Mouse (Mus musculus) forebrain, embryonic 13.5 days (tissue): ENCODE measurements around the gene Gng13. TPM values are rescaled to one million over a fixed set of nuclear protein-coding genes. Genes with fewer than 3 reads are reported as not detected.
"Not testable (repeated sequence)": the region's sequence is repeated elsewhere in the genome, so short reads cannot be mapped to it uniquely, and the experiment has no call there.

ENCODE experiments used
- ATAC-seq: fragments of 200-750 bp; cut with Nextera tagmentation; 2 replicates; pipeline ENCODE4 v1.8.0; 2017
- H3K27ac ChIP-seq: fragments of 300-500 bp; sonication (generic); 2 replicates; pipeline ENCODE4 v1.5.1; 2015; ENCODE audit warnings: inconsistent platforms, mild to moderate bottlenecking, moderate library complexity
- H3K27me3 ChIP-seq: fragments of 300-500 bp; sonication (generic); 2 replicates; pipeline ENCODE4 v1.6.1; 2015; ENCODE audit warnings: mild to moderate bottlenecking, inconsistent platforms
- H3K36me3 ChIP-seq: fragments of 300-500 bp; sonication (generic); 2 replicates; pipeline ENCODE4 v1.6.1; 2015; ENCODE audit warnings: mild to moderate bottlenecking, inconsistent platforms; ENCODE audit not compliant: poor library complexity, severe bottlenecking
- H3K4me1 ChIP-seq: fragments of 300-500 bp; sonication (generic); 2 replicates; pipeline ENCODE4 v1.6.1; 2015; ENCODE audit warnings: inconsistent platforms
- H3K4me2 ChIP-seq: fragments of 300-500 bp; sonication (generic); 2 replicates; pipeline ENCODE4 v1.6.1; 2015; ENCODE audit warnings: inconsistent platforms, mild to moderate bottlenecking, moderate library complexity
- H3K4me3 ChIP-seq: fragments of 300-500 bp; sonication (generic); 2 replicates; pipeline ENCODE4 v1.5.1; 2015; ENCODE audit warnings: mild to moderate bottlenecking, inconsistent platforms
- H3K9ac ChIP-seq: fragments of 300-500 bp; sonication (generic); 2 replicates; pipeline ENCODE4 v1.6.1; 2015; ENCODE audit warnings: mild to moderate bottlenecking, inconsistent platforms
- H3K9me3 ChIP-seq: fragments of 300-500 bp; sonication (generic); replicated peaks from 2 replicates; pipeline ENCODE4 v1.6.1; 2016; ENCODE audit warnings: inconsistent platforms
- WGBS: fragments of 180-500 bp; shearing (Covaris S2); methylation state at CpG from one replicate; pipeline ENCODE4 v1.1.7; 2015; 5-methylcytosine and 5-hydroxymethylcytosine counted together
- polyA plus RNA-seq: library from polyadenylated mRNA; unstranded; fragments of >200 nt; fragmentation: Nextera tagmentation; extraction: Ambion mirVana; gene quantifications from 2 replicates; pipeline ENCODE4 v1.2.1, GENCODE M21; 2015

Gene Gng13
- polyA plus RNA-seq, 1 experiment from 2014 or later: 0.61 TPM

DNA sequence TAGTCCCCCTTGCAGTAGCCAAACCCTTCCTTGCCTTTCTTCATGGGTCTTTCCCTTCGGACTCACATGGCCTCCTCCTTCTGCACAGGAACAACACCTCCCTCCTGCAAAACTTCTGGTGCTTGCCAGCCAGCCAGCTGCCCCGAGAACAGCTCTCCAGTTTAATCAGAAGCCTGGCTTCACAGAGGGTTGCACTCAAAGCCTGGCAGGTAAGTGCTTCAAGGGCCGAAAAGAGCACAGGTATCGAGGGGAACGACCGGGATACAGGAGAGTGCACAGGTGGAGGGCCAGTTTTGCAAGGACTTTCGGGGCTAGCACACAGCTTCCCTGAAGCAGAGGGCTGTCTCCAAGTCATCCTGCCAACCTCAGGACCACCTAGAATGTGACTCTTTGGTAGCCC lies 21.9 kb downstream of the Gng13 start:
- Histone ChIP-seq H3K27me3 (no peaks in the 10 kb centered on the region), H3K4me2 (no peak overlapping the region), H3K4me3 (no peak overlapping the region), H3K9me3 (no peaks in the 10 kb centered on the region), H3K9ac (no peak overlapping the region), H3K4me1 (no peaks in the 10 kb centered on the region), H3K27ac (no peak overlapping the region), H3K36me3 (no peaks in the 10 kb centered on the region)
- no peak for ATAC-seq
- WGBS: 86% methylated on average over 7 of the region's 7 CpGs

DNA sequence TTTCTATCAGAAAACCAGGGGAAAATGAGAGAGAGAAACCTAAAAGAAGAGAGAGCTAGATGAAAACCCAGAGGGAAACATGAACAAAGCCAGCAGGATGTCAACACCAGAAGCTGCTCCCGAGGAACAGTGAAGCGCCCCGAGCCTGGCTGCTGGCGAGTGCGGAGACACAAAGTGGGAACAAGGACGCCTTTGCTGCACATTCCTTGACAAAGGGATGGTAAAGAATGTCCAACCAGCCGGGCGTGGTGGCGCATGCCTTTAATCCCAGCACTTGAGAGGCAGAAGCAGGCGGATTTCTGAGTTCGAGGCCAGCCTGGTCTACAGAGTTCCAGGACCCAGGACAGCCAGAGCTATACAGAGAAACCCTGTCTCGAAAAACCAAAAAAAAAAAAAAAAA lies 24.5 kb downstream of the Gng13 start:
- H3K9ac ChIP-seq, H3K27me3 ChIP-seq, H3K9me3 ChIP-seq, H3K4me3 ChIP-seq, H3K4me2 ChIP-seq, H3K36me3 ChIP-seq, H3K4me1 ChIP-seq, ATAC-seq, H3K27ac ChIP-seq: not testable (repeated sequence)
- WGBS: 70% methylated on average over 12 of the region's 12 CpGs

DNA sequence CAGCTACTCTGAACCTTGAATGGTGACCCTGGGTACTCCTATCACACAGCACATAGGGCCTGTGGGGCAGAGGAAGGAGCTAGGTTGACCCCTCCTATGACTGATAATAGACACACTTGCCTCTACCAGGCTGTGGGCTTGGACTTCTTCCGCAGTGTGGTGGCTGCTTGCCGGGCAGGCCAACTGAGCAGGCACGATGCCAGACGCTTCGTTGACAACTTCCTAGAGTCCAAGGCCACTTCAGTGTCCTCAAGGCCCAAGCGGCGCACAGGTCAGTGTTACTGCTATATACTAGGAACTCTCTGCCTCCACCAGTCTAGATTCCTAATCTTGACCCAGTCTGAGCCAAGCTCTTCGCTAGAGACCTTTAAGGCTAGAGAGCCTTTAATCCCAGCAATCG lies 26.9 kb downstream of the Gng13 start:
- Histone ChIP-seq H3K4me3 (no peak overlapping the region), H3K9me3 (no peaks in the 10 kb centered on the region), H3K4me1 (no peaks in the 10 kb centered on the region), H3K36me3 (no peaks in the 10 kb centered on the region), H3K27me3 (peaks cover under 1% of the 10 kb centered on the region; the same call in 1 of the 2 replicates), H3K4me2 (no peak overlapping the region), H3K27ac (no peak overlapping the region), H3K9ac (no peak overlapping the region)
- WGBS: 93% methylated on average over 9 of the region's 9 CpGs
- ATAC-seq: no peak

DNA sequence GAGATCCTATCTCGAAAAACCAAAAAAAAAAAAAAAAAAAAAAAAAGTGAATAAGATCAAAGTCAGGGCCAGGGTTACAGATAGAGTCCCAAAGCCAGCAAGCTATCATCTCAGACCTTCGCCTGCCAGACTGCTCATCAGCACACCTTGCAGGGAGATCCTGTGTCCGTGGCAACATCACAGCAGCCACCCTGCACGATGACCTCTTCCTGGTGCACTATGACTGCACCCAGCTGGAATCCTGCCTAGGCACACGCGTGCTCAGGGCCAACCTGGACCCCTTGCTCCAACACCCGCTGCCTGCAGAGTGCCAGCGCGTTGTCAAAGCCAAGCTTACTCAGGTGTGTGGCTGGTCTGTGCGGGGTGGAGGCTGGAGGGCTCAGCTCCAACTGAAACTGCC lies 27.3 kb downstream of the Gng13 start:
- 87% methylated on average over 10 of the region's 10 CpGs for WGBS
- Histone ChIP-seq H3K9ac (no peak overlapping the region), H3K9me3 (no peaks in the 10 kb centered on the region), H3K27me3 (peaks cover 5% of the 10 kb centered on the region; the same call in 1 of the 2 replicates), H3K4me1 (no peaks in the 10 kb centered on the region), H3K36me3 (no peaks in the 10 kb centered on the region), H3K4me2 (no peak overlapping the region), H3K27ac (no peak overlapping the region), H3K4me3 (no peak overlapping the region)
- no peak for ATAC-seq

DNA sequence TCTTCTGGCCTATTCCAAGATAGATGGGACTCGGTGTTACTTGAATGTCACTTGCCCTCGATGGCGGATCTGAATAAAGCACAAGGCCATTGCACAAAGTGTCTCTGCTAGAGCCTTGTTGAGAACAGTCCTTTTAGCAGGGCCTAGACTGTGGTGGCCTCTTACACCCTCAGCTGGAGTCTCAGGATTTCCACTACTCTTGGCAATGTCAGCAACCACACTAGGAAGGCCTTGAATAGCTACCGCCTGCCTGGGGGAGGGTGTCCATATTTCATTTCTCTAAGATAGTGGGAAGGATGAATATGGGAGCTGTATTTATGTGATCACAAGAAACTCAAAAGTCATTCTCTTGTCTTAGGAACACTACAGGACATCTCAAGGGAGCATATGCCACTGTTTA lies 31.3 kb downstream of the Gng13 start:
- peaks cover 5% of the 10 kb centered on the region; the same call in 1 of the 2 replicates for H3K27me3 ChIP-seq
- peaks cover 7% of the 10 kb centered on the region for H3K4me1 ChIP-seq
- 95% methylated on average over 4 of the region's 4 CpGs for WGBS
- no peak for ATAC-seq
- no peak overlapping the region for H3K4me3 ChIP-seq
- no peak overlapping the region for H3K27ac ChIP-seq
- H3K4me2 ChIP-seq: no peak overlapping the region
- H3K36me3 ChIP-seq: no peaks in the 10 kb centered on the region
- H3K9ac ChIP-seq: no peak overlapping the region
- no peaks in the 10 kb centered on the region for H3K9me3 ChIP-seq

DNA sequence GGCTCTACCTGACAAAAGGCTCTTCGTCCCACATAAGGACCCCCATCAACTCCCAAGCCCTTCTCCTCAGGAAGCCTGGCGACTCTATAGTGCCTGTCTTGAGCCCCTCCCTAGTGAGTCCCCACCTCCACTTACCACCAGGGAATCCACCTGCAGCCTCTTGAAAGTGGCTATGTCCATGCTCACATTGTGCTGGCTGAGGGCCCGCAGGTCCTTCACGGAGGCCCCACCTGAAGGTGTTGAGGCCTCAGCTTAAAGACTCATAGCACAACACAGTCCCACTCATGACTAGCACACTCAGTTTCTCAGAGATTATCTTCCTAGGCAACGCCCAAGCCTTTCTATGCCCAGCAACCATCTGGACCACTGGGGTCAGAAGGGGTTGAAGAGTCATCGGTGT lies 32.3 kb downstream of the Gng13 start:
- WGBS: 85% methylated on average over 6 of the region's 6 CpGs
- Histone ChIP-seq H3K27ac (no peak overlapping the region), H3K36me3 (no peaks in the 10 kb centered on the region), H3K4me3 (no peak overlapping the region), H3K4me2 (no peak overlapping the region), H3K4me1 (peaks cover 7% of the 10 kb centered on the region), H3K27me3 (peaks cover 5% of the 10 kb centered on the region; the same call in 1 of the 2 replicates), H3K9ac (no peak overlapping the region), H3K9me3 (no peaks in the 10 kb centered on the region)
- ATAC-seq: no peak

DNA sequence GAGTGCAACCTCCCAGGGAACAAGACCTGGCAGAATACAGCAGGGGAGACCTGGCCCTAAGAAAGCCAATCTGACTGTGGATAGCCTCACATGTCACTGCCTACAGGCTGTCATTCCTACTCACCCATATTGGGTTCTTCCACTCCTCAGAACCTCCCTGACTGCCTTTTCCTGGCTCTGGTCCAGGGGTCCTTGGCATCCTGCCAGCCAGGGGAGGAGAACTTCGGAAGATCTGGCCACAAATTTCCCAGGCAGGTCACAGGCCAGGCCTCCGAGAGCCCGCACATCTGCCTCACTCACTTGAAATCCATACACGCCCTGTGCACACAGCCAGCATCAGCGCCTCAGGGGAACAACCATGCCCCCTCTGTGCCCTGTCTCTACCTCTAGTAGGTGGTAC lies 34.5 kb downstream of the Gng13 start:
- Histone ChIP-seq H3K27ac (no peak overlapping the region), H3K9me3 (no peaks in the 10 kb centered on the region), H3K27me3 (peaks cover 5% of the 10 kb centered on the region; the same call in 1 of the 2 replicates), H3K4me3 (no peak overlapping the region), H3K9ac (0 out of 2 replicates have a peak overlapping the region, but pooled peaks have one; percentile 13), H3K4me2 (no peak overlapping the region), H3K36me3 (no peaks in the 10 kb centered on the region), H3K4me1 (peaks cover 7% of the 10 kb centered on the region)
- WGBS: 51% methylated on average over 5 of the region's 5 CpGs
- ATAC-seq: no peak

DNA sequence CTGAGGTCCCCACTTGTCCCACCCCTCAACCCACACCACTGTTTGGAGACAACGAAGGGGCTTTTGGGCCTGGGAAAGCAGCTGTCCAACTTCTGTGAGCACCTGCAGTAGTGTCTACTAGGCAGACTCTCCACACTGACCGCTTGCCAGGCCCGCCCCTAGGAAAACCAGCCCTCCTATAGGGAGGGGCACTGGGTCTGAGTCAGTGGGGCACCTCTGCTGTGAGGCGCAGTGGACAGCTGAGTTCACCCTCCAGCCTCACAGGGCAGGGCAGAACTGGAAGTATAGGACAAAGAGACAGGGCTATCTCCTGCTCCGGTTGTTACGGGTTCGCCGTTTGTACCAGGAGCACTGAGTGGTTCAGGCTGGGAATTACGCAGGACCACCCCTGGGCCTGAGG lies 37.3 kb downstream of the Gng13 start, which contains the start of gene Msln:
Gene Msln, minus strand, starts transcription at position 138 of the 400 bp plus-strand sequence.
- Histone ChIP-seq H3K9me3 (no peaks in the 10 kb centered on the region), H3K9ac (no peak within 1 kb of the TSS), H3K4me1 (peaks cover 7% of the 10 kb centered on the region), H3K36me3 (no peaks in the 10 kb centered on the region), H3K27ac (no peak within 1 kb of the TSS), H3K27me3 (peaks cover 2% of the 10 kb centered on the region; the same call in 1 of the 2 replicates), H3K4me2 (no peak within 1 kb of the TSS), H3K4me3 (no peak within 1 kb of the TSS)
- no peak for ATAC-seq
- 74% methylated on average over 9 of the region's 9 CpGs for WGBS

DNA sequence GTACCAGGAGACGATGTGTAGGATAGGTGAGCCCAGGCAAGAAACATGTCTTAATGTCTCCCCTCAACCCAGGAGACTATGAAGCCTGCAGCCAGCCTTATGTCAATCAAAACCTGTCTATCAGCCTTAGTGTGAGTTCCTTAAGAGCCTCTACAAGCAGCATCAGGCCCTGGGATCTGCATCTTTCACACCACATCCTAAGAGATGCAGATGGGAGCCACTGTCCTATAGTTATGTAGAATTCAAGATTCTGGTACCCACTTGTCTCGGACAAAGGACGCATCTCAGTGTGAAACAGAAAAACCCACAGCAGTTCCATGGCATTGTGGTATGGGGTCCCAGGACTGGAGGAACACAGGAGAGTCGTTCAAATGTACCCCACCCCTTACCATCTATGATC lies 38.1 kb downstream of the Gng13 start:
- 79% methylated on average over 4 of the region's 4 CpGs for WGBS
- Histone ChIP-seq H3K27me3 (0 out of 2 replicates have a peak, but pooled peaks cover 4% of the 10 kb centered on the region), H3K36me3 (no peaks in the 10 kb centered on the region), H3K4me1 (peaks cover 7% of the 10 kb centered on the region), H3K27ac (no peak overlapping the region), H3K9ac (no peak overlapping the region), H3K4me3 (no peak overlapping the region), H3K4me2 (no peak overlapping the region), H3K9me3 (no peaks in the 10 kb centered on the region)
- ATAC-seq: no peak

DNA sequence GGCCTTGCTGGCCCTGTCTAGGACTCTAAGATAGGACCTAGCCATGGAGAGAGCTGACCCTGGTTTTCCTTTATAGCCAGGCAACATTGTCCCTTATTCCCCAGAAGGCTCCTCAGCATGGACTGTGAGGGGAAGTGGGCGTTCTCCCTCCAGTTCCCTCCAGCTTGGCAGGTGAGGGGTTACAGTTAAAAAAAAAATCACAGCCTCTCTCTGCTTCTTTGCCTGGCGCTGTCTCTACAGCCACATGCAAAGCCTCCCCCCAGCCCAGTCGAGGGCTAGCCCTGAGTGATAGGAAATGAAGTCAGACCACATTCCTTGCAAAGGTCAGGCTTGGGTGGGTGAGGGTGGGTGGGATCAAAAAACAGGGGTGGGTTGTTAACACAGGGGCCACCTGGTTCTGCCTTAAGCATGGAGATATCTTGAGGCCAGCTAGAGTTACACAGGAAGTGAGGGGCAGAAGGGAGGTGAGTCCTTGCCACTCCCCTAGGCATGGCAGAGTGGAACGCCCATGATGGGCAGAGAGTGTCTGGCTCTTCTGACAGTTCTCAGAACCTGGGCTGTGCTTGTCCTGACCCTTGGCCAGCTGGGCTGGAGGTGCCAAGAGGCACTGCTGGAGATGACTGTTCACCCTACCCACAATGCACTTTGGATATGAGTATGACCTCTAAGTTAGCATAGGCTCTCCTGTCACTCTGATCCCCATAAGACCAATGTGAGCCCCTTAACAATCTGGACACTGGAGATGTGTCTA lies 38.8 kb downstream of the Gng13 start:
- peaks cover 7% of the 10 kb centered on the region for H3K4me1 ChIP-seq
- no peaks in the 10 kb centered on the region for H3K36me3 ChIP-seq
- no peak for ATAC-seq
- 61% methylated on average over 4 of the region's 4 CpGs for WGBS
- H3K4me3 ChIP-seq: no peak overlapping the region
- H3K27ac ChIP-seq: no peak overlapping the region
- no peak overlapping the region for H3K4me2 ChIP-seq
- no peaks in the 10 kb centered on the region for H3K9me3 ChIP-seq
- H3K27me3 ChIP-seq: 0 out of 2 replicates have a peak, but pooled peaks cover 4% of the 10 kb centered on the region
- no peak overlapping the region for H3K9ac ChIP-seq

DNA sequence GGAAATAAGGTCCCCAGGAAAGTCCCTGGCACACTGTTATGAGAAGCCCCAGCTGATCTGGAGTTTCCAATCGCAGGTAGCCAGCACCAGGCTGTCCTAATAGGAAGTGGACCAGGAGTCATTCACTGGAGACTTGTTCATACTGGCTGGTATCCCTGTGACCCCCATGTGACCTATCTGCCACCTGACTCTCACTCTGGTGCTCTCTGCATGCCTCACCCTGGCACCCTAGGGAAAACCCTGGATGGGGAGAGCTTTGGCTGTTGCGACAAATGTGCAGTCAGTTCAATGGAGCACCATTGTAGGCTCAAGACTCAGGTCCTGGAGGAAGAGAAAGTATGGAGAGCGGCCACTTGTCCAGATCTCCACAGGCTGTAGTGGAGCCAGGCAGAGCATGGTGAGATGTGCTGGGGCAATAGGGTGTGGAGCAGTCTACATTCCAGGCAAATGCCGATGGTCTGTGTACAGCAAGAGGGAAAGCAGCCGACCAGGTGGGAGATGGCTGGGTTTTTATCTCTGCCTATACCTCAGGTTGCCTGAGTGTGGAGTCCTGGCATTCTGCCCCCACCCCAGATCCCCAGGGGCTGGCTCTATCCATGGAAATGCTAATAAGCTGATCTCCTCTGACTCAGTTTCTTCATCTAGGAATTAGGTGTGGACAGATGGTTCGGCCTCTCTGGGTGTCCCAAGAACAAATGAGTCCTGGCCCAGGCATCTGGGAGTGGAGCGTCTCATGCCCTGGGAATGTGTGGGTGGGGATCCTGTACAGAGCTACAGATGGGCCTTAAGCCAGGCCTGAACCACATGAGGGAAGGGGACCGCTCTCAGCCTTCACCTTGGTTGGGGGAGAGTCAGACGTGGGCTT lies 39.6 kb downstream of the Gng13 start:
- no peak for ATAC-seq
- Histone ChIP-seq H3K9ac (no peak overlapping the region), H3K36me3 (no peaks in the 10 kb centered on the region), H3K27ac (no peak overlapping the region), H3K4me2 (no peak overlapping the region), H3K4me3 (no peak overlapping the region), H3K27me3 (0 out of 2 replicates have a peak, but pooled peaks cover 4% of the 10 kb centered on the region), H3K9me3 (no peaks in the 10 kb centered on the region), H3K4me1 (peaks cover 2% of the 10 kb centered on the region)
- 80% methylated on average over 9 of the region's 9 CpGs for whole genome bisulfite sequencing

DNA sequence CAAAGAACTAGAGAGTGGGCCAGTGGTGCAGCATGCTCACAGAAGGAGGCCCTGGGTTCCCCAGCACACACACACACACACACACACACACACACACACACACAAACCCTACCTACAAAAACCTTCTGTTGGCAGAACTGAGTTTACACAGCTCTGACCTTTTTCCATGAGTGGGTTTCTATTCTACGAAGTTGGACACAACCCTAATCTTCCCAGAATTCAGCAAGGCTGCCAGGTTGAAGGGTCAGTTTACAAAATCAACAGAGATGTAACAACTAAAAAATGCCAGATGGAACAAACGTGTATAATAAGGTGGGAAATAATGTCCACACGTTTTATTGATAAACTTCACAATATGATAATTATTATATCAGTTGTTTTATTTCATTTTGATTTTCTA lies 40.7 kb downstream of the Gng13 start:
- no peak overlapping the region for H3K27ac ChIP-seq
- H3K4me2 ChIP-seq: no peak overlapping the region
- H3K9ac ChIP-seq: no peak overlapping the region
- H3K9me3 ChIP-seq: no peaks in the 10 kb centered on the region
- H3K27me3 ChIP-seq: 0 out of 2 replicates have a peak, but pooled peaks cover 4% of the 10 kb centered on the region
- no peak overlapping the region for H3K4me3 ChIP-seq
- WGBS: 80% methylated on average over 3 of the region's 3 CpGs
- no peaks in the 10 kb centered on the region for H3K36me3 ChIP-seq
- no peaks in the 10 kb centered on the region for H3K4me1 ChIP-seq
- ATAC-seq: no peak
